Mouse (Mus musculus) left cerebral cortex, postnatal 10 days (tissue): ENCODE data around the gene Nrip3. TPM values are rescaled to one million over a fixed set of nuclear protein-coding genes. Genes with fewer than 3 reads are reported as not detected.

Experiments used
- DNase-seq, 2 experiments: peaks; one replicate each; pipeline ENCODE4 v3.0.0; 2021 to 2022; ENCODE audit warnings: low spot score in 2 of 2, mixed read lengths in 1 of 2; ENCODE audit errors: extremely low spot score in 1 of 2
- intact Hi-C: fragments of 180-260 bp; cut with DNase I; formaldehyde crosslinking; loops from one replicate; pipeline ENCODE4 v1.15.1; 2025
- total RNA-seq, 2 experiments: library from RNA; stranded (reverse); gene quantifications; 2 replicates each; pipeline ENCODE4 v1.2.3; 2021

Gene Nrip3
- total RNA-seq = 10 to 100 TPM; 81.7 to 83.3 TPM

GRCm38 (mm10) chr7:109781470-109782203 is at the start of gene Nrip3:
Gene Nrip3 (minus strand): TSS chr7:109782025.
- intact Hi-C loops = no loop called here
- DNase-seq = peak; percentile 75 to 90

GRCm38 (mm10) chr7:109831376-109831775 is 49.6 kb upstream of the Nrip3 start:
- DNase-seq = no peak
- intact Hi-C loops = no loop called here

GRCm38 (mm10) chr7:109826911-109827310 is 45.1 kb upstream of the Nrip3 start:
- DNase-seq = no peak
- intact Hi-C loops = no loop called here

GRCm38 (mm10) chr7:109825293-109825692 is 43.5 kb upstream of the Nrip3 start:
- intact Hi-C loops = no loop called here

GRCm38 (mm10) chr7:109818600-109818999 is 36.8 kb upstream of the Nrip3 start:
- no peak for DNase-seq
- intact Hi-C loops = no loop called here

More at GRCm38 (mm10) chr7:109825293-109825692, 43.5 kb upstream of the Nrip3 start:
- DNase-seq = no peak

GRCm38 (mm10) chr7:109817954-109818353 is 36.1 kb upstream of the Nrip3 start:
- DNase-seq = no peak
- intact Hi-C loops = no loop called here

- no peak for DNase-seq
- intact Hi-C loops = no loop called here
Measured at GRCm38 (mm10) chr7:109813330-109814140, 31.7 kb upstream of the Nrip3 start.

GRCm38 (mm10) chr7:109807616-109808485 is 26.0 kb upstream of the Nrip3 start:
- intact Hi-C loops = no loop called here
- DNase-seq = no peak

GRCm38 (mm10) chr7:109804843-109805242 is 23.0 kb upstream of the Nrip3 start:
- DNase-seq = no peak
- intact Hi-C loops = no loop called here

GRCm38 (mm10) chr7:109804355-109804754 is 22.5 kb upstream of the Nrip3 start:
- no peak for DNase-seq
- intact Hi-C loops = no loop called here

- DNase-seq = no peak
- intact Hi-C loops = no loop called here
Measured at GRCm38 (mm10) chr7:109803516-109803915, 21.7 kb upstream of the Nrip3 start.

GRCm38 (mm10) chr7:109800626-109801025 is 18.8 kb upstream of the Nrip3 start:
- intact Hi-C loops = no loop called here
- DNase-seq = no peak

- intact Hi-C loops = no loop called here
- no peak for DNase-seq
Measured at GRCm38 (mm10) chr7:109799168-109799567, 17.3 kb upstream of the Nrip3 start.

- intact Hi-C loops = no loop called here
- no peak for DNase-seq
Measured at GRCm38 (mm10) chr7:109795564-109795963, 13.7 kb upstream of the Nrip3 start.

- intact Hi-C loops = loop anchor here (5.0 kb wide), 1 partner anchor 73 kb away; the partner anchor contains the start of gene Scube2
- DNase-seq = no peak
Measured at GRCm38 (mm10) chr7:109794556-109794955, 12.7 kb upstream of the Nrip3 start.

- intact Hi-C loops = loop anchor here (5.0 kb wide), 1 partner anchor 75 kb away; the partner anchor contains the start of gene Scube2
- peak in 1 of 2 experiments; percentile 46 for DNase-seq
Measured at GRCm38 (mm10) chr7:109792759-109793158, 10.9 kb upstream of the Nrip3 start.

- no peak for DNase-seq
- intact Hi-C loops = loop anchor here (5.0 kb wide), 1 partner anchor 76 kb away; the partner anchor contains the start of gene Scube2
Measured at GRCm38 (mm10) chr7:109790818-109791217, 9.0 kb upstream of the Nrip3 start.

- no peak for DNase-seq
- intact Hi-C loops = no loop called here
Measured at GRCm38 (mm10) chr7:109787860-109788259, 6.0 kb upstream of the Nrip3 start.

- intact Hi-C loops = no loop called here
- peak in 1 of 2 experiments; percentile 38 for DNase-seq
Measured at GRCm38 (mm10) chr7:109783281-109783680, 1.5 kb upstream of the Nrip3 start.
